43 mouse cellular contexts compared by ENCODE assay signal in genomic region chr9:49450491-49450890, GRCm38 (mm10). TPM values are rescaled to one million over a fixed set of nuclear protein-coding genes. Genes with fewer than 3 reads are reported as not detected.
"Had no signal": no experiment of that assay in that cellular context is flagged by ENCODE, and none has a peak within 500 bp of the region (broad histone marks: within the 10 kb centered on the region; RNA-seq: fewer than 3 reads in every experiment).

No protein-coding gene starts in this region.

- H3K36me3 ChIP-seq: heart, embryonic 13.5 days; heart, embryonic 15.5 days; hindbrain, embryonic 13.5 days; hindbrain, embryonic 15.5 days; kidney, embryonic 15.5 days; limb, embryonic 13.5 days; limb, embryonic 15.5 days; liver, embryonic 12.5 days had no signal

- H3K9ac ChIP-seq: heart, embryonic 13.5 days; heart, embryonic 15.5 days; hindbrain, embryonic 13.5 days; hindbrain, embryonic 15.5 days; kidney, embryonic 15.5 days; limb, embryonic 13.5 days; limb, embryonic 15.5 days; liver, embryonic 12.5 days; liver, embryonic 14.5 days had no signal

- DNase-seq: gastrocnemius, postnatal 14 days; gastrocnemius, postnatal 36 days; heart, adult 11 months; heart, postnatal 14 days; heart, postnatal 36 days; kidney, adult 11 months; kidney, adult 2 months; kidney, adult 9 months; kidney, postnatal 14 days; kidney, postnatal 36 days; layer of hippocampus, adult 9-11 months; layer of hippocampus, postnatal 36 days; left cerebral cortex, postnatal 4 days had no signal

- H3K4me3 ChIP-seq: heart, embryonic 13.5 days; heart, embryonic 15.5 days; hindbrain, embryonic 13.5 days; hindbrain, embryonic 15.5 days; kidney, embryonic 15.5 days; limb, embryonic 13.5 days; limb, embryonic 15.5 days; liver, embryonic 12.5 days had no signal

- H3K27me3 ChIP-seq: heart, embryonic 13.5 days; heart, embryonic 15.5 days; hindbrain, embryonic 13.5 days; hindbrain, embryonic 15.5 days; kidney, embryonic 15.5 days; limb, embryonic 13.5 days; limb, embryonic 15.5 days; liver, embryonic 12.5 days had no signal

- H3K27ac ChIP-seq: heart, embryonic 13.5 days; heart, embryonic 15.5 days; hindbrain, embryonic 13.5 days; hindbrain, embryonic 15.5 days; hindbrain, postnatal 0 days; kidney, embryonic 15.5 days; kidney, postnatal 0 days; limb, embryonic 13.5 days; limb, embryonic 15.5 days; liver, embryonic 12.5 days; liver, embryonic 14.5 days had no signal

- H3K4me2 ChIP-seq: heart, embryonic 11.5 days; heart, embryonic 13.5 days; heart, embryonic 15.5 days; hindbrain, embryonic 13.5 days; hindbrain, embryonic 15.5 days; kidney, embryonic 15.5 days; limb, embryonic 13.5 days; limb, embryonic 15.5 days; liver, embryonic 12.5 days had no signal

- H3K9me3 ChIP-seq: heart, embryonic 13.5 days; heart, embryonic 15.5 days; hindbrain, embryonic 13.5 days; hindbrain, embryonic 15.5 days; kidney, embryonic 15.5 days; limb, embryonic 13.5 days; limb, embryonic 15.5 days; liver, embryonic 12.5 days had no signal

- H3K4me1 ChIP-seq: heart, embryonic 15.5 days; hindbrain, embryonic 13.5 days; hindbrain, embryonic 15.5 days; kidney, embryonic 15.5 days; limb, embryonic 13.5 days; limb, embryonic 15.5 days; liver, embryonic 12.5 days had no signal

- ATAC-seq: hindbrain, postnatal 0 days; intestine, embryonic 16.5 days; liver, embryonic 12.5 days had no signal

RNA-seq across cellular contexts. Expression of gene Ankk1, which starts 23.7 kb away (rescaled TPM):
- total RNA-seq: gastrocnemius, adult 18-20 months; gastrocnemius, adult 8-10 months; gastrocnemius, postnatal 14 days; gastrocnemius, postnatal 36 days; heart, postnatal 14 days; heart, postnatal 36 days; hematopoietic stem cell, adult 5-6 weeks; layer of hippocampus, adult 18-20 months; layer of hippocampus, adult 8-10 months; layer of hippocampus, postnatal 14 days; layer of hippocampus, postnatal 36 days; left cerebral cortex, adult 18-20 months; left cerebral cortex, adult 8-10 months; left cerebral cortex, postnatal 10 days; left cerebral cortex, postnatal 25 days; left cerebral cortex, postnatal 4 days; liver, adult 2 months had no signal
- polyA plus RNA-seq: heart, embryonic 11.5 days; heart, embryonic 13.5 days; heart, embryonic 15.5 days; heart, postnatal 0 days; hindbrain, embryonic 11.5 days; hindbrain, embryonic 13.5 days; hindbrain, embryonic 15.5 days; hindbrain, postnatal 0 days; intestine, embryonic 14.5 days; intestine, embryonic 16.5 days; kidney, adult 2 months; kidney, embryonic 15.5 days; kidney, postnatal 0 days; large intestine, adult 2 months; limb, embryonic 11.5 days; limb, embryonic 13.5 days; limb, embryonic 15.5 days; liver, adult 2 months; liver, embryonic 12.5 days; liver, embryonic 14.5 days; liver, embryonic 16.5 days had no signal
